Mouse (Mus musculus) heart, adult 11 months (tissue): ENCODE measurements at regions not wholly inside any gene's neighbourhood (a gene's known extent, or its start where the extent isn't known, plus 50 kb on each side); places are given as distances from the start of the nearest gene placed in this dataset.
A peak's percentile ranks its signal among the peaks of the same experiment; 100 is the strongest.
"Not testable (repeated sequence)": the region's sequence is repeated elsewhere in the genome, so short reads cannot be mapped to it uniquely, and the experiment has no call there.

Experiments used
- DNase-seq: peaks from one replicate; pipeline ENCODE4 v3.0.0; 2022

GRCm38 (mm10) chr6:73676979-73677378, 207.5 kb upstream of the 4931417E11Rik start:
- DNase-seq, result no peak

- no peak for DNase-seq
Measured at GRCm38 (mm10) chr6:73669401-73669800, 199.9 kb upstream of the 4931417E11Rik start.

DNA sequence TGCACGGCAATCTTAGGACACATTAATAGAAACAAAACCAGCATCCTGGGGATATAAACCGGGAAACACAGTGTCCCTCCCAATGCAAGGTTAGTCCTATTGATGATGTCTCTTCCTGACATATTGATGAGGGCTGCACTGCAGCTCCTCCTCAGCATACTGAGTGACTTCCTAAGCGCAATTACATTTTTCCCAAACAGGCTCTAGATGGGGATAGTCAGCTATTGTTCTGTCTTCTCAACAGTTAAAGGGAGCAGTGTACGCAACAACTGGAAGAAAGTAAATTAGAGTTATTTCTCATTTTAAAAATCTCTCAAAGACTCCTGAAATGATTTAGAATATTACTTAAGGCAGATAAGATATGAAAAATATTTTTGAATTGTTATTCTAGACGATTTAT, 189.5 kb upstream of the 4931417E11Rik start:
- DNase-seq, result no peak

DNA sequence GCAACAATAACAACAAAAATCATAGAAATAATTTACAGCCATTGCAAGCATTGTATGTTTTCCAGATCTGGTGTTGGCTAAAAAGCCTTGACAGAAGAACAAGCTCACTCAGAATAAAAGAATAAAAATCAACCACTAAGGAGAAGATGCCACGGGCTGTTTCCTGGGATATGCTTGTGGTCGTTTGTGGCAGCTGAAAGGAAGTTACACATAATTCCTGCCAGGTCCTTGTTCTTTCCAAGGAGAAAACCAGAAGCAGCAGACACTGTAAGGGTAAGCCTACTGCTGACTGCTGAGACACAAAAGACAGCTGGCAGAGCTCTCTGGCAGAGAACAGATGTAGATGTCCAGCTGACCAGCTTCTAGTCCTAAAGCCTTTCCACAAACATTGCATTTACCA, 175.9 kb upstream of the 4931417E11Rik start:
- DNase-seq, result no peak

GRCm38 (mm10) chr6:73644778-73645267, 175.4 kb upstream of the 4931417E11Rik start:
- DNase-seq, result no peak

DNA sequence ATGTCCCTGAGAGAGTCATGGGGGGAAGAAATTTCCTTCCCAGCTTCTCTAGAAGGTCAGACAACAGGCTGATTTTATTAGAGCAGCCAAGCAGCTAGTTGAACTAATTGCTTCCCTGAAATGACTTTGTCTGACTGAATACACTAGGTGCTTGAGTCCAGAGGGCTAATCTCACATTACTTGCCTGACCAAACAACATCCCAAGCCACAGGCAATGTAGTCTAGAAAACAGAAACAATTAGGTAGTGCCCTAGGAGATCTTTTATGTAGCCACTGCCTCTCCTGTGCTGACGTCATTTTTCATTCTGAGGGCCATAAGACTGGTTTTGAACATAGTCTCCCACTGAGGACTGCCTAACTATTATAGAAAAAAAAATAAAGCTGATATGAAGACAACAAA, 159.1 kb upstream of the 4931417E11Rik start:
- DNase-seq, result no peak

- no peak for DNase-seq
Measured at GRCm38 (mm10) chr6:73626451-73626850, 157.0 kb upstream of the 4931417E11Rik start.

- DNase-seq, result no peak
Measured at GRCm38 (mm10) chr6:73624211-73624610, 154.7 kb upstream of the 4931417E11Rik start.

GRCm38 (mm10) chr6:73621839-73622426, 152.5 kb upstream of the 4931417E11Rik start:
- no peak for DNase-seq

DNA sequence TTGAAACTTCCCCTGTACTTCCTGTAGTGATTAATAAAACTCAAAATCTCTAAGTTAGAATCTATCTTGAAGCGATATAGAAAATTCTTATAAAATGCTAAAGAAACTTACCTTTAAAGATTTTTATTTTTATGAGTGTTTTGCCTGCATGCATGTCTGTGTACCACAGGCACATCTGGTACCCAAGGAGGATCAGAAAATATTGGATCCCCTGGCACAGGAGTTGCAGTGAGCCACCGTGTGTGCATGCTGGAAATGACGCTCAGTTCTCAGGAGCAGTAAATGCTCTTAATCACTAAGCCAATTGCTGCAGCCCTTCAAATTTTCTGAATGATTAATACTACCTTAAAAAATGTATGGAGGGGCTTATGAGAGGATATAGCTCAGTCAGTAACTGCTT, 142.8 kb upstream of the 4931417E11Rik start:
- peak; percentile 25 for DNase-seq

DNA sequence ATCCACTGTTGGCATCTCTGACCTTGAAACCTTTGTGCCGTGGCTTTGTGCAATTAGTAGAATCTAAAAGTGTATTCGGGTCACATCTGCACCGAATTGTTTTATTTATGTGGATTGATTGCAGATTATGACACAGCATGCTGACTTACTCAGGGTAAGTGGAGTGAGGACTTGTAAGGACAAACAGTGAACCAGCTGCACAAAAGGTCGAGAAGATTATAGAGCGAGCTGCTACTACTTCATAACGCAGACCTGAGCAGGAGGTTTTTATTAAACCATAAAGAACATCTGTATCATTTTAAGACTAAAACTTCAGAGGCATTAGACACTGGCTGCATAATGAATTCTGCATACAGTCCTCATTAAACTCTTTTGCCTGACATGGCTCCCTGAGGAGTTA, 142.4 kb upstream of the 4931417E11Rik start:
- DNase-seq, result no peak

- DNase-seq, result no peak
Measured at GRCm38 (mm10) chr6:73610048-73610624, 140.7 kb upstream of the 4931417E11Rik start.

DNA sequence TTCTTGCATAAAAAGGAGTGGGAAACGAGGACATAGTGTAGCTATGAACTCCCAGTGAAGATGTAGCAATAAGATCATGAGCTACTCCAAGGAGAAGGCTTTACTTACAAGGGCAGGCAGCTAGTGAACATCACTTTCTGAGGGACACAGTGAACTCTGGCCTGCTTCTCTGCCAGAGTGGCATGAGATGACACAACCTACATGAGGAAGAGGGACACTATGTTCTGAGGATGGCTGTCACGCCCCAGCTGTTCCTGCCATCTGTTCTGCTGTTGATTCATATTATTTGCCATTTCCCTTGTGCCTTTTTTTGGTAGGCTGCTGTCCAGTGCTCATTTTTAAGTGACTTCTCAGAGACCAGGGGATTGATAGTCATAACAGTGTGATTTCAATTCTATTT, 118.2 kb upstream of the 4931417E11Rik start:
- no peak for DNase-seq

DNA sequence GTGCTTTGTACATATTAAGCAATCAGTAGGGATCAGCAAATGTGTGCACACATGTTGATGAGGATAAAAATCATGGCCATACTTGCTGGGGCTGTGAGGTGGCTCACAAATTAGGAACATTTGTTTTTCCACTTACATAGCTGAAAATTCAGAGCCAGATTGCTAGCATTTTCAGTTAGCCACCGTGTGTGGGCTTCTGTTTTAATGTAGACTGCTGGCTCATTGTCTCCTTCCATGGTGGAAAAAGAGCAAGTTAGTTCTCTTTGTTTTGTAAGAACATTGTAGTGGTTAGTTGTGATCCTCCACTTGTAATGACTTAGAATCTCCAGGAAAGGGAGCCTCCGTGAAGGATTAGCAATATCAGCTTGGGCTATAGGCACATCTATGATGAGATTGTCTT, 107.2 kb upstream of the 4931417E11Rik start:
- no peak for DNase-seq

DNA sequence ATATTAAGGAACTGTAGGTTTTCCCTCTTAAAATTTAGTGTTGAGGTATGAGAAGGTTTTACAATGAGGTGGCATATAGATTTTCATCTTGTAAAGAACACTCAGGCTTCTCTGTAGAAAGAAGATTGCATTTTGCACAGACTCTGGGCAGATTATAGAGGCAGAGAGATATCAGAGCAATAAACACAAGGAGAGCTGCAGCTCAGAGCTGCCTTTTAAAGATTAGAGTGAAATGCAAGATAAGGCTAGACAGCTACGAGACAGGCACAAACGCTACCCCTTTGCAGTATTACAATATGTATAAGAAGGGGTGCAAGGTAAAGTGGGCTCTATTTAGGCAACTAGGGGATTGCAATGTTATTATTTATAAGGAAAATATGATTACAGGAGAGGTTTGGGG, 90.5 kb upstream of the 4931417E11Rik start:
- no peak for DNase-seq

DNA sequence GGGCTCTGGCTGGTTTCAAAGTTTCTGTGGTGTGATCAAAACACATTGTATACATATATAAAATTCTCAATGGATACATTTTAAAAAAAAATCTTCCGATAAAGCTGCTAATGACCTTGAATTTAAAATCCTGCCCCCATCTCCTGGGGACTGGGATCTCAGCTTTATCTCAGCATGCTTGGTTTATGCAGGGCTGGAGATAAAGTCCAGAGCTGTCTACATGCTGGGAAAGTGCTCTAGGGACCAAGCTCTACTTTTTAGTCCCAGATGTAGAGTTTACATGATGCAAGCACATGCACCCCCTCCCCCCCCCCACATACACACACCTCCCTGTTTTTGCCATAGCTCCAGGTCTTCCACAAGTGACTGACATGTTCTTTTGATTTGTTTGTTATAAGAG, 61.1 kb upstream of the 4931417E11Rik start:
- no peak for DNase-seq

DNA sequence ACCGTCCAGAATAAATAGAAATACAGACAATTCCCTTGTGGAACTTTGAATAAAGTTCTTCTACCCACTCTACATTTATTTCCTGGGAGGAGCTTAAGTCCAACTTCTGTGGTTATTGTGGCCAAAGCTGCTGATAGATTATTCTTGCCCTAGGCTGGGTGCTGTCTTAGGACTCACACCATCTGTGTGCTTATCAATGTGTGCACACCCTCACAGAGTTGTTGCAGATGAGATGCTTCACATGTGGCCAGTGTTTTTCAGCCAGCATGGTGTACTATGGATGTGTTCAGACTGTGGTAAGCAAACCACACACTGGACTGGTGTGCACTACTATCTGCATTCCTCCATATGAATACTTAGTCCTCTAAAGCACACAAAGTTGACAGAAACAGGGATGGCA, 60.6 kb upstream of the 4931417E11Rik start:
- no peak for DNase-seq

- peak; percentile 48 for DNase-seq
Measured at GRCm38 (mm10) chr6:73523658-73524057, 54.2 kb upstream of the 4931417E11Rik start.

DNA sequence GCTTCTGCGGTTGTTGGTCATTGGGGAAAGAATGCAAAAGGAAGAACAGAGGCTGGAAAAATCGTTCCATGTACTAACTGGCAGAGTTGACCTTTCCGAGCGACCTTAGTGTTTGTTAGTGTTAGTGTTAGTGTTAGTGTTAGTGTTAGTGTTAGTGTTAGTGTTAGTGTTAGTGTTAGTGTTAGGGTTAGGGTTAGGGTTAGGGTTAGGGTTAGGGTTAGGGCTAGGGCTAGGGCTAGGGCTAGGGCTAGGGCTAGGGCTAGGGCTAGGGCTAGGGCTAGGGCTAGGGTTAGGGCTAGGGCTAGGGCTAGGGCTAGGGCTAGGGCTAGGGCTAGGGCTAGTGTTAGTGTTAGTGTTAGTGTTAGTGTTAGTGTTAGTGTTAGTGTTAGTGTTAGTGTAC, 50.4 kb upstream of the 4931417E11Rik start:
- not testable (repeated sequence) for DNase-seq
